Mouse (Mus musculus) layer of hippocampus, adult 9-10 months (tissue): ENCODE data around the gene Mks1.
"Not testable (repeated sequence)": the region's sequence is repeated elsewhere in the genome, so short reads cannot be mapped to it uniquely, and the experiment has no call there.

Experiments used
- DNase-seq: peaks from one replicate; pipeline ENCODE4 v3.0.0; 2022; ENCODE audit warnings: low spot score

The Mks1 gene

DNA sequence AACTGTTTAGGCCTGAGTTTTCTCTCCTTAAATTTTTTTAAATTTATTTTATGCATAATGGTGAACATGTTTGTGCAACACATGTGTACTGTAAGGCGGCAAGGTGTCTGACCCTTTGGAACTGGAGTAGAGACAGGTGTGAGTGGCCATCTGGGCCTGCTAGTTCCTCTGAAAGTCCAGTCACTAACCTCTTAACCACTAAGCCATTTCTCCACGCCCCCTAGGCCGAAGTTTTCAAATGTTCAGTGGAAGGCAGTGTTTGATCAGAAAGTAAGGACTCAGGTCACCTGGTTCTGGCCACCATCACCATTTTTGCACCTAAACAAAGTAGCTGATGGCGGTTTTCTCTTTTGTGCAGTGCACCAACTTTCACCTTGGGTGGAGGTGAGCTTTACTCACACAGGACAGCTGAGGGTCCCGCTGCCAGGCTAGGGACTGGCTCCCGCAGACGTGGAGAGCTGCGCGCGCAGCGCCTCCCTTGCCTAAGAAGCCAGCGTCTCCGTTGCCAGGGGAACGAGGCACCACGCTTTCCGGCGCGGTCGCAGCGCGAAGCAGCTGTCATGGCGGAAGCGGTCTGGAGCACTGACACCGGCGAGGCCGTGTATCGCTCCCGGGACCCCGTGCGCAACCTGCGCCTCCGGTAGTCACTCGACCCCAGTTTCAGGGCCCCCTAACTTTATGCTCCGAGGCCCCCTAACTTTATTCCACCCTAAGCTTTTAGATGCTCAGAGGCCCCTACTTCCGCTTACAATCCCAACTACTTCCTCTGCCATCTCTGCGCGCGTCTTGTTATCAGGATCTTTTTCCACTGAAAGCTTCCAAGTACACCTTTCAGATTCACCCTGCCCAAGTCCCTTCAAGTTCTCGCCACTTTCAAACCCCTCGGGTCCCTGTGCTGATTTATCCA is at the start of gene Mks1:
Gene Mks1 (plus strand): TSS at position 526 of the 907 bp plus-strand sequence.
- DNase-seq, result peak; percentile 76

DNA sequence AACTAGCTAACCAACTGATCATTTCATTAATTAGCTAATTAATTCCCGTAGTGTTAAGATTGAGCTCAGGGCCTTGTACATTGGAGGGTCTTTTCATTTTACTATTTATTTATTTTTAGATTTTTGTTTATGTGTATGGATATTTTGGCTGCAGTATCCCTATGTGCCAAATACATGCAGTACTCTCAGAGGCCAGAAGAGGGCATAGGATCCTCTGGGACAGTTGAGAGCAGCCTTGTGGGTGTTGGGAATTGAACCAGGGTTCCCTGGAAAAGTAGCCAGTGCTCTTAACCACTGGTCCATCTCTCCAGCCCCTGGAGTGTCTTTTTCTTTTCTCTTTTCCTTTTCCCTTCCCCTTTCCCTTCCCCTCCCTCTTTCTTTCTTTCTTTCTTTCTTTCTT is 47.6 kb upstream of the Mks1 start:
- no peak for DNase-seq

GRCm38 (mm10) chr11:87807433-87807832 is 45.6 kb upstream of the Mks1 start:
- no peak for DNase-seq

DNA sequence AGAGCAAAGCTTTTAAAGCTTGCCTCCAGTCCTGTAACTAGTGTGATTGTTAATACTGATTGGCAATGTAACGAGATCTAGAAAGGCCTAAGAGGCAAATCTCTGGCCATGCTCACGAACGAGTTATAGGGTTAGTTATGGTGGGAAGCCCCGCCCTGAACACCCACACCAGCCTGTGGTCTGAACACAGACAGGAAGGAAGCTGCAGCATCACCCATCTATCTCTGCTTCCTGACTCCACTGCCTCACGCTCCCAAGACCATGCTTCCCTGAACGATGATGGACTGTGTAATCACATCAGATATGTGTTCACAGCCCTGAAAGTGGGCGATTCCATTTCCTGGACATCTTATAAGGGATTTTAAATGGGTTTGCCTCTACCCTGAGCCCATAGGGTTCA is 44.8 kb upstream of the Mks1 start:
- no peak for DNase-seq

- no peak for DNase-seq
These were observed 41.6 kb upstream of the Mks1 start for GRCm38 (mm10) chr11:87811396-87811795.

DNA sequence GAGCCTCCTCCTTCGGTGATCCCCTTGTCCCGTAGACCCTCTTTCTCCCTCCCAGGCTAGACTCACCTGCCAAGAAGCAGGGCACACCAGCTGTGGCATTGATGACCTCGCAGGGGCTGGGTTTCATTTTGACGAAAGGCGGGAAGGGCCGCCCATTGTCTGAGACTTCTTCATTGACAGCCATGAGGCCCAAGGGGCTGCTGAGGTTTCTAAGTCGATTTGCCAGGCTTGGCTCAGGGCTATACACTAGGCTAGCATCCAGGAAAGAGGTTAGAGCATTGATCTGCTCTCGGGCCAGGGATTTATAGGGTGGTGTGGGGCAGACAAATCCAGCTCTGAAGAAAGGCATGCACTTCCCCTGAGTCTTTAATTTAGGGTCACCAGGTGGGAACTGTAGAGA is 38.2 kb upstream of the Mks1 start:
- no peak for DNase-seq

GRCm38 (mm10) chr11:87816707-87817442 is 36.1 kb upstream of the Mks1 start:
- no peak for DNase-seq

GRCm38 (mm10) chr11:87817443-87817773 is 35.6 kb upstream of the Mks1 start:
- DNase-seq, result no peak

DNA sequence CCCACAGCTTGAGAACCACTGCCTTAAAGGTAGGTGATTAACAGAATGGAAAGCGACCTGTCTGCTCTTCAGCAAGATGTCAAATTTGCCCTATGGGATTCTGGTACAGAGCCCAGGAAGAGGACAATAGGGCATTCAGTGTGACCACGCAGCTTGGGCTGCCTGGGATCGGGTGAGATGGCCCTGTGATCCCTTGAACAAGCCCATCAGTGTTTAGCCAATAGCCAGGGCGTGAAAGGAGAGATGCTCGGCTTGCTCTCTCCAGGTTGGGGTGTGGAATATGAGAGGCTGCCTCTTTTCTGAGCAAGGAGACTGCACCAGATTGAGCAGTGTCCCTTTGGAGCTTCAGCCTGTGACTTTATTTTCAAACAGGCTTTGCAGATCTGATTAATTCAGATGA is 31.5 kb upstream of the Mks1 start:
- DNase-seq, result no peak

- DNase-seq, result no peak
These were observed 24.6 kb upstream of the Mks1 start, which contains the start of gene Lpo for GRCm38 (mm10) chr11:87828239-87828900. Gene Lpo (minus strand): TSS chr11:87828289.

- DNase-seq, result no peak
These were observed 12.3 kb upstream of the Mks1 start for GRCm38 (mm10) chr11:87840676-87841075.

DNA sequence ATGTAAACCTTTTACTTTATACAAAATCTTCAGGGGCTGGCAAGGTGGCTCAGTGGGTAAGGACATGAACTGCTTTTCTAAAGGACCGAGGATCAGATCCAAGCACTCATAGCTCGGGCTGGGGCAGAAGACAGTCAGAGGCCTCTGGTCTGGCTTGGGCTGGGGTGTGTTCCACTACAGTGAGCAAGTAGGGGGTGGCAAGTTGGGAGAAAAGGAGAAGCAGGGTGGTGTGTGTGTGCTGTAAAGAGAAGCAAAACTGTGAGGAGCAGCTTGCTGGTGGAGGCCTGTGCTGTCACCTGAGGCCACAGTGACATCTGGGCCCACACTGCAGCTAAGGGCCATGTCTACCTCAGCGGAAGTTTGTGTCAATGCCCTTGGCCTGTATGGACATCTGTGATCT is 11.6 kb upstream of the Mks1 start:
- no peak for DNase-seq

- no peak for DNase-seq
These were observed 5.9 kb upstream of the Mks1 start for GRCm38 (mm10) chr11:87846968-87847600.

GRCm38 (mm10) chr11:87847884-87848283 is 5.1 kb upstream of the Mks1 start:
- no peak for DNase-seq

GRCm38 (mm10) chr11:87853597-87853954 is 561 bp downstream of the Mks1 start:
- peak; percentile 12 for DNase-seq

- no peak for DNase-seq
These were observed 1.5 kb downstream of the Mks1 start for GRCm38 (mm10) chr11:87854550-87854949.

DNA sequence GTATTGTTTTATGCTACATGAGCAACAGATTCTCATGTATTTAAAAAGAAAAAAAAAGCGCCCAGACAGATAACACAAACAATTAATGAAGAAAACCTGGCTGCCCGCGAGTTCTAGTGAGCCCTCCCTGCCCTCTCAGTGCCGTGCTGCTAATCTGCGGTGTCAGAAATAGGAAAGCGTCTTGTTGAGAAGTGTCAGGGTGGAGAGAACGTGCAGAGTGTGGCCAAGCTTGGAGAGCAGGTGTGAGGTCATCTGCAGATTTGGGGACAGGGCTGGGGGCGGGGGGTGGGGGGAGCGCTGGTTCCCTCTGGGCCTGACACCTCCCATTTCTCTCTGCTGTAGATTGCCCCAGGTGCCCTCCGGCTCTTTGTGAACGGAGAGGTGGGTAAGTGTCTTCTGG is 6.3 kb downstream of the Mks1 start:
- DNase-seq, result no peak

- DNase-seq, result no peak
These were observed 7.4 kb downstream of the Mks1 start for GRCm38 (mm10) chr11:87860426-87860825.

GRCm38 (mm10) chr11:87862805-87863204 is 9.8 kb downstream of the Mks1 start:
- DNase-seq, result no peak

DNA sequence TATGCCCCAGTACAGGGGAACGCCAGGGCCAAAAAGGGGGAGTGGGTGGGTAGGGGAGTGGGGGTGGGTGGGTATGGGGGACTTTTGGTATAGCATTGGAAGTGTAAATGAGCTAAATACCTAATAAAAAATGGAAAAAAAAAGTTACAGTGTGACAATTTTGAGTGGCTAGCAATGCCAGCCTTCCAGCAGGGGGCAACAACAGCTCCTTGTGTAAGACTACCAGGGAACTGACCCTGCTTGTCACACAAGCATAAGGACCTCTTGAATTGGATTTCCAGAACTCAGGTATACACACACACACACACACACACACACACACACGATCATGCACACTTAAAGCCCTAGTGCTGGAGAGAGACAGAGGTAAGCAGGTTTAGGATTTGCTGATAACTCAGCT is 13.9 kb downstream of the Mks1 start:
- not testable (repeated sequence) for DNase-seq

DNA sequence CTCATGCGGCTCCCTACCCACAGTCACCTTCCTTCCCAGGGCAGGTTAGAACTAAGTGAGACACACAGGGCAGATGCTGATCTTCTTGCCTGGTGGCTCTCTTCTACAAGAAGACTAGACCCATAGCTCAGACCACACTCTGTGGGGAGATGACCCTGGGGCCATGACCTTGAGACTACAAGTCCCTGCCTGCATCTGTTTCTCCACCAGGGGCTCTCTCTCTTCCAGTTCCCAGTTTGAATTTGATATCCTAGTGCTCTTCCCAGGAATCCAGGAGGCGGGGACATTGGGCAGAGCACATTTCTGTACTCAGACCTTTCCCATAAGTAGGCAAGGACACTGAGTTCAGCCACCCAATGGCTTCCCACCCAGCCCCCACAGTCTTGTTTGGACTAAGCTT is 17.1 kb downstream of the Mks1 start:
- no peak for DNase-seq

- no peak for DNase-seq
These were observed 18.8 kb downstream of the Mks1 start for GRCm38 (mm10) chr11:87871766-87872165.
